Mouse (Mus musculus): ENCODE results near the gene Gm5089. TPM values are rescaled to one million over a fixed set of nuclear protein-coding genes. Genes with fewer than 3 reads are reported as not detected.

The Gm5089 gene
- polyA plus RNA-seq, 1 experiment from 2014 or later = not detected

DNA sequence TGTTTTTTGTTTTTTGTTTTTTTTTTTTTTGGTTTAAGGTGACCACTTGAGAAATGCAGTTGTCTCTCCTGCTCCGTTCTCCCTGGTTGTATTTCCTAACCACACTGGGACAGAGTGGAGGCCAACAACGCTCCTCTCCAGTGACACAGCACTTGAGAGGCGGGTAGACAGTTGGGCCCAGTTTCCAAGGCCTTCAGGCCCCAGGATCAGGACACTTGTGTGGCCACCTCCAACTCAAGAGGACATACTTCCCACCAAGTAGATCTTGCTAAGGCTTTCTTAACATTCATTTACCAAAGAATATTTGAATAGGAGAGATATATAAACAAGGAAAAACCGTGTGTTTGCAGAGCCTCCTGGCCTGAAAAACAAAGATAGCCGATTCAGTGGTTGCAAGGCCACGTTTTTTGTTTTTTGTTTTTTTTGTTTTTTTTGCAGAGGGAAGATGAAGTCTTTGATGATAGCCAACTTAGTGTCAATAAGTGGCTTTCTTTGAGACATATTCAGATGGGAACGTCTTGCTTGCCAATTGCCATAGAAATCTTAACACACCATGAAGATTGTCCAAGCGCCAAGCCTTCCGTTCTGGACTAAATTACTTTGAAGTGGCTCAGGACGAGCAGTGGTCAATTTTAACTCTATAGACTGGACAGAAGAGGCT lies 4.1 kb upstream of the Gm5089 start:
- no peak overlapping the region for H3K27ac ChIP-seq (ENCODE audit: low read length)
- no peaks in the 10 kb centered on the region for H3K36me3 ChIP-seq (ENCODE audit: insufficient read depth, low read length)
- H3K4me3 ChIP-seq (ENCODE audit: low read length) = no peak overlapping the region
- no peaks in the 10 kb centered on the region for H3K9me3 ChIP-seq (ENCODE audit: low read length)
- no peak overlapping the region for H3K9ac ChIP-seq (replicated peaks; ENCODE audit: low read length)
- 75% methylated on average over 10 of the region's 10 CpGs for WGBS
- H3K4me2 ChIP-seq (replicated peaks; ENCODE audit: low read depth, low read length) = no peak overlapping the region
- peaks cover 23% of the 10 kb centered on the region for H3K4me1 ChIP-seq (ENCODE audit: insufficient read depth, low read length)
- no peak for ATAC-seq (ENCODE audit: low FRiP score, low TSS enrichment)
- H3K27me3 ChIP-seq (ENCODE audit: insufficient read depth, low read length) = peaks cover 74% of the 10 kb centered on the region

DNA sequence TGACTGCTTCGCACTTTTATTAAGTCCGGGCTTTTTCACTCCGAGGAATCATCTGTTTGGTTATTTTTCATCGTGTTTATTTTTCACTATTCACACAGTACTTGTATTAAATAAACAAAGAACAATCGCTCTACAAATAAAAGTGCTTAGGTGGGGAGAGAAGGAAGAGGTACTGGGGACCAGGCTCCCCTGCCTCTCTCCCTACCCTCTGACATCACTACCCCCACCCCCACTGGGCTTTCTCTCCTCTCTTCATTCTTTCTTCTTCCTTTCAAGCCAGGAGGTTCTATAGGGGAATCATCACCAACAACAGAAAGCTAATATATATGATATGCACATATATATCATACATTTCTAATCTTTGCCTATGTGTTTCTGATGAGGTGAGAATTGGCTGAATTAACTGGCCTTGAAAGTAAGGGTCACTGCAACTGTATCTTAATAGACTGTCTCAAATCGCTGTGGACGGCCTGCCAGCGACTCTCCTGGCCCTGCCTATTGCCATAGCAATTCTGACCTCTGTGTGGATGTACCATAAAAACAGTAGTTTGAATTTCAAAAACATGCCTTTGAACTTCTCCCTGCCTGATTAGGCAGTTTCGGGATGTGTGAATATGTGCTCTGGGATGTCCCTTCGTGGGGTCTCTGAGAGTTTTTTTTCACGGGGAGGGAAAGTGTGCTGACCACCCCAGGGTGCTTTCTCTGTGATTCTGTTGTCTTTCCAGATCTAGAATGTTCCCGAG lies 3.3 kb upstream of the Gm5089 start:
- Histone ChIP-seq H3K4me2 (replicated peaks; ENCODE audit: low read depth, low read length) (peak overlapping the region; percentile 46), H3K9ac (replicated peaks; ENCODE audit: low read length) (no peak overlapping the region), H3K27ac (ENCODE audit: low read length) (no peak overlapping the region), H3K9me3 (ENCODE audit: low read length) (no peaks in the 10 kb centered on the region), H3K27me3 (ENCODE audit: insufficient read depth, low read length) (peaks cover 78% of the 10 kb centered on the region), H3K4me3 (ENCODE audit: low read length) (peak overlapping the region; percentile 24), H3K4me1 (ENCODE audit: insufficient read depth, low read length) (peaks cover 24% of the 10 kb centered on the region), H3K36me3 (ENCODE audit: insufficient read depth, low read length) (no peaks in the 10 kb centered on the region)
- 11% methylated on average over 12 of the region's 12 CpGs for WGBS
- 0 out of 2 replicates have a peak, but pooled peaks have one; percentile 9 for ATAC-seq (ENCODE audit: low FRiP score, low TSS enrichment)

DNA sequence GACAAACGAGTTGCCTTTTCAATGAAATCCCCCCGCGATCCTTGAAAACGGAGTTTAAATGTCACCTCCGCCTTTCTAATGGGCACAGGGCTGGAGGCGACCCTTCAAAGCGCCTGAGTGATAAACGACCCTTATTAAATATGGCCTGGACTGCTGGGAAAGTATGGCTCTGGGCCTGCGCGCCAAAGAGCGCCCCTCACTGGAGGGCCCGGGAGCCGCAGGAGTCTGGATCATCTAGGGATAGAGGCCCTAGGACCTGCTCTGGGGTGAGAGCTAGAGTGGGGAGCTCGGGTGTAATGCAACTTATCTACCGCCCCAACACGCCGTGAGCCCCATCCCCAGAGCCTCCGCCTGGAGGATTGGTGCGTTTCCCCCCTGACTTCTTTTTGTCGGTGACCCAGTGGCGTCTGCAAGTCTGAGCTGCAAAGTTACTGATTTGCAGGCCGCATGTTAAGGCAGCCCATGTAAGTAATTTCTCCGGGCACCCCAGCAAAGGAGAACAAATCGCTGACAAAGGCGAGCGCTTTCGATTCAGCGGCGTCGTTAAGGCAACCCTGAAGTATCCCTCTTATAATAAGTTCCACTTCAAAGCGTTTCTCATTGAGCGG lies 2.6 kb upstream of the Gm5089 start:
- Histone ChIP-seq H3K36me3 (ENCODE audit: insufficient read depth, low read length) (no peaks in the 10 kb centered on the region), H3K27me3 (ENCODE audit: insufficient read depth, low read length) (peaks cover 80% of the 10 kb centered on the region), H3K9ac (replicated peaks; ENCODE audit: low read length) (no peak overlapping the region), H3K27ac (ENCODE audit: low read length) (no peak overlapping the region), H3K9me3 (ENCODE audit: low read length) (no peaks in the 10 kb centered on the region), H3K4me3 (ENCODE audit: low read length) (peak overlapping the region; percentile 24), H3K4me2 (replicated peaks; ENCODE audit: low read depth, low read length) (peak overlapping the region; percentile 46), H3K4me1 (ENCODE audit: insufficient read depth, low read length) (peaks cover 24% of the 10 kb centered on the region)
- peak; percentile 60 for ATAC-seq (ENCODE audit: low FRiP score, low TSS enrichment)
- 5% methylated on average over 32 of the region's 32 CpGs for WGBS

- 37% methylated on average over 13 of the region's 13 CpGs for WGBS
- no peak overlapping the region; the same call in 1 of the 2 replicates for H3K4me3 ChIP-seq (ENCODE audit: low read length)
Observed at GRCm38 (mm10) chr14:122452701-122453387, 1.9 kb upstream of the Gm5089 start.

GRCm38 (mm10) chr14:122451551-122452145 lies 733 bp upstream of the Gm5089 start:
- no peak overlapping the region for H3K4me3 ChIP-seq (ENCODE audit: low read length)
- peaks cover 24% of the 10 kb centered on the region for H3K4me1 ChIP-seq (ENCODE audit: insufficient read depth, low read length)
- H3K4me2 ChIP-seq (replicated peaks; ENCODE audit: low read depth, low read length) = no peak overlapping the region
- no peak for ATAC-seq (ENCODE audit: low FRiP score, low TSS enrichment)
- H3K9me3 ChIP-seq (ENCODE audit: low read length) = no peaks in the 10 kb centered on the region
- WGBS = 72% methylated on average over 5 of the region's 5 CpGs
- H3K9ac ChIP-seq (replicated peaks; ENCODE audit: low read length) = no peak overlapping the region
- H3K36me3 ChIP-seq (ENCODE audit: insufficient read depth, low read length) = no peaks in the 10 kb centered on the region
- peaks cover 92% of the 10 kb centered on the region for H3K27me3 ChIP-seq (ENCODE audit: insufficient read depth, low read length)
- no peak overlapping the region for H3K27ac ChIP-seq (ENCODE audit: low read length)

More at GRCm38 (mm10) chr14:122452701-122453387, 1.9 kb upstream of the Gm5089 start:
- no peak for ATAC-seq (ENCODE audit: low FRiP score, low TSS enrichment)
- Histone ChIP-seq H3K36me3 (ENCODE audit: insufficient read depth, low read length) (no peaks in the 10 kb centered on the region), H3K27ac (ENCODE audit: low read length) (no peak overlapping the region), H3K9ac (replicated peaks; ENCODE audit: low read length) (no peak overlapping the region), H3K4me1 (ENCODE audit: insufficient read depth, low read length) (peaks cover 24% of the 10 kb centered on the region), H3K27me3 (ENCODE audit: insufficient read depth, low read length) (peaks cover 85% of the 10 kb centered on the region), H3K9me3 (ENCODE audit: low read length) (no peaks in the 10 kb centered on the region), H3K4me2 (replicated peaks; ENCODE audit: low read depth, low read length) (0 out of 2 replicates have a peak overlapping the region, but pooled peaks have one; percentile 46)

DNA sequence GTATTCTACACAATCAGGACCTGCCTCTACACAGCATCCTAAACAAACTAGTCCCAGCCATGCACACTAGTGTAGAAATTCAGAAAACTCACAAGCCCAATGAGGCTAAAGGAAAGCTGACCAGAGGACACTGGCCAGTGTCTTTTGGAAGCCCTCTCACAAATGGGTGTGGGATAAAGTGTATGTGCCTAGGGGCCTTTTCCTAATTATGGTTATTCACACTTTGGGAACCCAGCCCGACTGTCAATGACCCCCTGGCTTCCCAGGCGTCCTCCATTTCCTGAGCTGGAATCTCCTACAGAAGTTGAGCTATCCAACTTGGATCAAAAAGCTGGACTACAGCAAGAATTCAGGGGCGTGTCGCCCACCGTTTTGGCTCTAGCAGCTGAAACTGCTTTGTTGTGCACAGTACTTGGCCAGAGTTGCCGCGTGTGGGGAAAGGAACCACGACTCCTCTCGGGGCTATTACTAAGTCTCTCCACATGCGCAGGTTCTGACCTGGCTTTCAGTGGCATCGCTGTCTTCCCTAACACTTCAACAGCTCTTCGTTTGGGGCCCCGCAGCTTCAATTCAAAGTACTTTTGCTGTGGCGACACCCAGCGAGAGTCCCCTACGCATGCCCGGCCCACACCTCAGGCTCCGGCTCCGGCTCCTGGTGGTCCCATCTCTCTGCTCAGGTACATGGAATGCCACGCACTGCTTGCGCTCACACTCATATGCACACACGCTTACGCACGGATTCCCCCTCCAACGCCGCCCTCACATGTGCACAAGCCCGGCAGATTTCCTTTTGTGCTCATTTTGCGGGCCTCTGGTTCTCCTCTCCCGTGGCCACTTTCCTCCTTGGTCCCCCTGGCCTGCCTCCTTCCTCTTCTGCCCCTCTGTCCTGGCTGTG lies 1.1 kb downstream of the Gm5089 start:
- Histone ChIP-seq H3K27me3 (ENCODE audit: insufficient read depth, low read length) (peaks cover 75% of the 10 kb centered on the region), H3K4me1 (ENCODE audit: insufficient read depth, low read length) (peaks cover 24% of the 10 kb centered on the region), H3K36me3 (ENCODE audit: insufficient read depth, low read length) (no peaks in the 10 kb centered on the region), H3K4me2 (replicated peaks; ENCODE audit: low read depth, low read length) (peak overlapping the region; percentile 59), H3K27ac (ENCODE audit: low read length) (no peak overlapping the region), H3K9me3 (ENCODE audit: low read length) (no peaks in the 10 kb centered on the region), H3K4me3 (ENCODE audit: low read length) (peak overlapping the region; percentile 45), H3K9ac (replicated peaks; ENCODE audit: low read length) (no peak overlapping the region)
- ATAC-seq (ENCODE audit: low FRiP score, low TSS enrichment) = no peak
- WGBS = 4% methylated on average over 29 of the region's 29 CpGs

DNA sequence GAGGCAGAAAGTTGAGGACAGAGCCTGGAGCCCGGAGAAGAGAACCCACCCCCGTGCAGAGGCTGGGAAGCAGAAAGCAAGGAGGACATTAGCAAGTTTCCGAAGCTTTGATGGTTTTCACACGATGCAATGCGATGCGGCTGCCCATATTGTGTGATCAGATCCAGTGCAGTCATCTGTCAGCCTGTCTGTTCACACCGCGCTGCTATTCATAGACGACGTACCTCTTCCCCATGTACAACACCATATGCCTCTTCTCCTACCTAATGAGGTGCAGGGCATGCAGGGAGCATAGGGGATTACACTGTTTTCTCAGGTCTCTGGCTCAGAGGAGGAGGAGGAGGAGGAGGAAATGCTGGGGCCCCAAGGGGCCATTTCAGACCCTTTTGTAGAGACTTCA lies 14.1 kb downstream of the Gm5089 start:
- Histone ChIP-seq H3K9ac (replicated peaks; ENCODE audit: low read length) (no peak overlapping the region), H3K9me3 (ENCODE audit: low read length) (no peaks in the 10 kb centered on the region), H3K4me3 (ENCODE audit: low read length) (no peak overlapping the region), H3K27ac (ENCODE audit: low read length) (no peak overlapping the region), H3K4me2 (replicated peaks; ENCODE audit: low read depth, low read length) (no peak overlapping the region), H3K27me3 (ENCODE audit: insufficient read depth, low read length) (no peaks in the 10 kb centered on the region), H3K36me3 (ENCODE audit: insufficient read depth, low read length) (no peaks in the 10 kb centered on the region), H3K4me1 (ENCODE audit: insufficient read depth, low read length) (no peaks in the 10 kb centered on the region)
- ATAC-seq (ENCODE audit: low FRiP score, low TSS enrichment) = no peak
- 58% methylated on average over 10 of the region's 10 CpGs for WGBS

DNA sequence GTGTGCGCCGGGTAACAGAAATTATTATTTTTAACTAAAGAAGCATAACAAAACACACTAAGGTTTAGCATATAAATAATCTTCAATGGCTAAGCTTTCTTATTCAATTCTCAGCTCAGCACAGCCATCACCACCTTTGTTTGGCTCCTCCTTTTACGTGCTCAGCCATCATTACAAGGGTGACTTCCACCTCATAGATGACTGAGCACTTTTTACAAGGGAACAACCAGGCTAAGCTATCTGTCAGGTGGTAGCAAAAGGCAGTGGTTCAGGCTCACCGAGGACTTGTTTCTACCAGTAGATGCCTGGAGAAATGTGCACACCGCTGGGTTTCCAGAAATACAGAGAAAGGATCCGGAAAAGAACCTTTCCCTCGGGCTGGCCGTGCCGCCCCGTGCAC lies 16.9 kb downstream of the Gm5089 start:
- H3K27ac ChIP-seq (ENCODE audit: low read length) = no peak overlapping the region
- no peak overlapping the region for H3K4me2 ChIP-seq (replicated peaks; ENCODE audit: low read depth, low read length)
- WGBS = 77% methylated on average over 10 of the region's 10 CpGs
- no peaks in the 10 kb centered on the region for H3K27me3 ChIP-seq (ENCODE audit: insufficient read depth, low read length)
- H3K9me3 ChIP-seq (ENCODE audit: low read length) = no peaks in the 10 kb centered on the region
- no peak overlapping the region for H3K9ac ChIP-seq (replicated peaks; ENCODE audit: low read length)
- H3K36me3 ChIP-seq (ENCODE audit: insufficient read depth, low read length) = no peaks in the 10 kb centered on the region
- H3K4me1 ChIP-seq (ENCODE audit: insufficient read depth, low read length) = no peaks in the 10 kb centered on the region
- ATAC-seq (ENCODE audit: low FRiP score, low TSS enrichment) = no peak
- H3K4me3 ChIP-seq (ENCODE audit: low read length) = no peak overlapping the region

DNA sequence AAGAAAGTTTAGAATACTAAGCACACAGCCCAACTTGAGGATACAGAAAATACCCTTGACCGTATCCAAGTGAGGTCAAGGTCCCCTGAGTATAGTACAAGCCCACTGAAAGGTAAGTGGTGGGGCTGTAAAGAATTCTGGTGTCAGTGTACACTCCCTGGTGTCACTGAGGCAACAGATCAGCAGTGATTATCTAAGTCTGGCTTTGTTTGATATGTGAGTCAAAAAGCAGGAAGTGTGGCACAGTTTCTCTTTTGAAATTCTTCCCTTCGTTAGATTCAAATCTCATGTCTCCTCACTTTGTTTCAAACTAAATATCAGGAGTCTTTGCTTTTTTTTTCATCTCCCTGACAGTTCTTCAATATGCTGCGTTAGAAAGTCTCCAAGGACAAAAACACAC lies 18.4 kb downstream of the Gm5089 start:
- Histone ChIP-seq H3K4me2 (replicated peaks; ENCODE audit: low read depth, low read length) (no peak overlapping the region), H3K36me3 (ENCODE audit: insufficient read depth, low read length) (no peaks in the 10 kb centered on the region), H3K4me3 (ENCODE audit: low read length) (no peak overlapping the region), H3K27ac (ENCODE audit: low read length) (no peak overlapping the region), H3K27me3 (ENCODE audit: insufficient read depth, low read length) (no peaks in the 10 kb centered on the region), H3K4me1 (ENCODE audit: insufficient read depth, low read length) (no peaks in the 10 kb centered on the region), H3K9ac (replicated peaks; ENCODE audit: low read length) (no peak overlapping the region), H3K9me3 (ENCODE audit: low read length) (no peaks in the 10 kb centered on the region)
- 62% methylated on average over 3 of the region's 3 CpGs for WGBS
- no peak for ATAC-seq (ENCODE audit: low FRiP score, low TSS enrichment)

All from kidney, embryonic 16.5 days (tissue).